Mouse (Mus musculus) megakaryocyte, embryonic 14.5 days (primary cell): ENCODE data around the gene Ccdc88c.

Experiments
- FLI1 ChIP-seq: IDR thresholded peaks from 2 replicates; pipeline ENCODE4 v1.6.1; 2012; ENCODE audit warnings: low read length, inconsistent platforms, mixed read lengths
- GATA1 ChIP-seq: IDR thresholded peaks from 3 replicates; pipeline ENCODE4 v1.6.1; 2012; ENCODE audit warnings: mixed read lengths, low read length, inconsistent platforms, borderline replicate concordance

DNA sequence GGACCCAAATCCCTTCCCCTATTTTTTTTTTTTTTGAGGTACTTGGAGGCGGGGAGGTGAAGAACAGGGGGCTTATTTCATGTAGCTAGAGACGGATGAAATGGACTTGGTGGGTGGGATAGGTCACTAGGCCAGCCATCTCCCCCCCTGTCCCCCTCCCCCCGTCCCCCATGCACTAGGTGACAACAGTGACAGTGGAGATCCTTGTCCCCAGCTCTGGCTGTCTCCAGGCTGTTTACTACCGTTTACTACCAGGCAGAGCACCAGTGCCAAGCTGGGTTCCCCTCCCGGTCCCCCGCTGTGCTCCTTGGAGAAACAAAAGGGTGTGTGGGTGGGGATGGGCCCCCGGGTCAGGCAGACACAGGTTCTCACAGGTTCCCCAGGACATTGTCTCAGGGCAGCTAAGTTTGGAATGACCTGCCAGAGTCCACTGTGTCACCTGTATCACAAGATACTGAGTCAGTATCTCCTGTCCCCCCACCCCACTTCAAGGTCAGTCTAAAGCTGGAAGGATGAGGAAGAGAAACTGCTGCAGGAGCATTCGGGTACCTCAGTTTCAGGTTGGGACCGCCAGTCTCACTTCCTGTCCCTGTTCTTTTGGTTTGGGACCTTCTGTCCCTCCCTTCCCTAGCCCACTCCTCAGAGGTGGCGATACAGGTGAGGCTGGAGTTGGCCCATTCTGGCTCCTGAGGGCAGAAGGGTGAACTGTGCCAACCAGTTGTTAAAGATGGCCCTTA, 120.4 kb downstream of the Ccdc88c start:
- TF ChIP-seq GATA1: no peak
- no peak for TF ChIP-seq FLI1
